Mouse (Mus musculus) hindbrain, postnatal 0 days (tissue): Measurements from ENCODE around the gene Cxcl15. TPM values are rescaled to one million over a fixed set of nuclear protein-coding genes. Genes with fewer than 3 reads are reported as not detected.
"Not testable (repeated sequence)": the region's sequence is repeated elsewhere in the genome, so short reads cannot be mapped to it uniquely, and the experiment has no call there.

Experiments
- ATAC-seq: fragments of 200-750 bp; cut with Nextera tagmentation; 2 replicates; pipeline ENCODE4 v1.8.0; 2017; ENCODE audit warnings: mild to moderate bottlenecking, moderate TSS enrichment, moderate library complexity
- DNase-seq: peaks from one replicate; pipeline ENCODE4 v3.0.0-alpha.2; 2015; ENCODE audit warnings: low spot score
- H3K27ac ChIP-seq: fragments of 300-500 bp; sonication (generic); 2 replicates; pipeline ENCODE4 v1.5.1; 2014; ENCODE audit warnings: mild to moderate bottlenecking
- H3K27me3 ChIP-seq: fragments of 300-500 bp; sonication (generic); 2 replicates; pipeline ENCODE4 v1.6.1; 2014; ENCODE audit warnings: low read length, mixed read lengths; ENCODE audit not compliant: insufficient read depth
- H3K36me3 ChIP-seq: fragments of 300-500 bp; sonication (generic); 2 replicates; pipeline ENCODE4 v1.6.1; 2014; ENCODE audit warnings: low read length, mixed read lengths; ENCODE audit not compliant: insufficient read depth
- H3K4me1 ChIP-seq: fragments of 300-500 bp; sonication (generic); 2 replicates; pipeline ENCODE4 v1.6.1; 2014; ENCODE audit warnings: antibody characterized with exemption, low read length, mixed read lengths; ENCODE audit not compliant: insufficient read depth
- H3K4me2 ChIP-seq: fragments of 300-500 bp; sonication (generic); 2 replicates; pipeline ENCODE4 v1.6.1; 2014; ENCODE audit warnings: low read depth, mild to moderate bottlenecking, low read length, moderate library complexity, mixed read lengths
- H3K4me3 ChIP-seq: fragments of 300-500 bp; sonication (generic); 2 replicates; pipeline ENCODE4 v1.5.1; 2014; ENCODE audit warnings: low read length
- H3K9ac ChIP-seq: fragments of 300-500 bp; sonication (generic); replicated peaks from 2 replicates; pipeline ENCODE4 v1.6.1; 2014; ENCODE audit warnings: mild to moderate bottlenecking, low read length, moderate library complexity, mixed read lengths
- H3K9me3 ChIP-seq: fragments of 300-500 bp; sonication (generic); 2 replicates; pipeline ENCODE4 v1.6.1; 2016; ENCODE audit warnings: low read length, mixed read lengths
- CTCF ChIP-seq: IDR thresholded peaks from 2 replicates; pipeline ENCODE4 v1.5.1; 2016; ENCODE audit warnings: antibody characterized with exemption, control low read depth, low read depth
- WGBS: fragments of 180-500 bp; shearing (Covaris S2); extraction: QIAGEN DNeasy Blood & Tissue Kit; methylation state at CpG from one replicate; pipeline ENCODE4 v1.1.7; 2014; 5-methylcytosine and 5-hydroxymethylcytosine counted together
- polyA plus RNA-seq: library from polyadenylated mRNA; unstranded; fragments of >200 nt; fragmentation: Nextera tagmentation; extraction: Ambion mirVana; gene quantifications from 2 replicates; pipeline ENCODE4 v1.2.1, GENCODE M21; 2015
- total RNA-seq: library from RNA; depleted of rRNA; stranded (reverse); fragments of >200 nt; gene quantifications from 2 replicates; pipeline ENCODE4 v1.2.3, GENCODE M21; 2014

The Cxcl15 gene
- total and polyA plus RNA-seq, 2 experiments from 2014 or later, result not detected

DNA sequence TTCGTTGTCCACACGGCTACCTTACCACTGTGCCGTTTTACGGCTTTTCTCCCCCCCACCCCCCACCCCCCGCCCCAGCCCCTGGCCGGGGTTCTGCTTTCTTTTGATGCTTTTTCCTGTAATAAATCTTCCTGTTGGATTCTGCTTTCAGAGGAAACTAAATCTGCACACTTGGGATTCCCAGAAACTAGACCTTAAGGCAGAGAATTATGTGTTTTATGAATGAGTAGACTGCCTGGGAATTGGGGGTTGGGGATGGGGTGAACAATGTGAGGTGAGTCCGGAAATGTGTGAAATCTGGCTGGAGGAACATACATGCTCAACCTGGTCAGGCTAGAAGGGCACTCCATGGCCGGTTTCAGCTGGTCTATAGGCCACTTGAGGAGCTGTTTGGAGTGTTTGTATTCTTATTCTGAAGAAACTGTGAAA is 4.2 kb upstream of the Cxcl15 start:
- DNase-seq (no peak), ATAC-seq (no peak)
- Histone ChIP-seq H3K27me3 (no peaks in the 10 kb centered on the region), H3K9me3 (no peaks in the 10 kb centered on the region), H3K36me3 (no peaks in the 10 kb centered on the region), H3K9ac (no peak overlapping the region), H3K4me1 (peaks cover 3% of the 10 kb centered on the region; the same call in 1 of the 2 replicates), H3K4me2 (no peak overlapping the region), H3K4me3 (no peak overlapping the region), H3K27ac (no peak overlapping the region)
- WGBS, result 83% methylated on average over 8 of the region's 8 CpGs
- TF ChIP-seq CTCF, result no peak

DNA sequence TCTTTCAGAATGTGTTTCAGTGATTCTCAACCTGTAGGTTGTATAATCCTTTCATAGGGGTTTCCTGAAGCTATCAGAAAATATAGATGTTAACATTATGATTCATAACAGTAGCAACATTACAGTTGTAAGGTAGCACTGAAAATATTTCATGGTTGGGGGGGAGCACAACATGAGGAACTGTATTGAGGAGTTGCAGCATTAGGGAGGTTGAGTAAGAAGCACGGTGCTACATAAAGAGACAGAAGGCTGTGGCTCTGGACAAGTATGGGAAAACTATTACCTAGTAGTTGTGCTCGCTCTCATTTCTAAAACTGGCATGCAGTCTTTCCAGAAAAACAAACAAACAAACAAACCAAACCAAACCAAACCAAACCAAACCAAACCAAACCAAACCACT is 1.1 kb downstream of the Cxcl15 start:
- WGBS, result 75% methylated on average over 2 of the region's 2 CpGs
- not testable (repeated sequence) for H3K4me2 ChIP-seq, H3K4me3 ChIP-seq, H3K9ac ChIP-seq, H3K36me3 ChIP-seq, ATAC-seq, DNase-seq, H3K27me3 ChIP-seq, H3K27ac ChIP-seq, H3K4me1 ChIP-seq, H3K9me3 ChIP-seq

DNA sequence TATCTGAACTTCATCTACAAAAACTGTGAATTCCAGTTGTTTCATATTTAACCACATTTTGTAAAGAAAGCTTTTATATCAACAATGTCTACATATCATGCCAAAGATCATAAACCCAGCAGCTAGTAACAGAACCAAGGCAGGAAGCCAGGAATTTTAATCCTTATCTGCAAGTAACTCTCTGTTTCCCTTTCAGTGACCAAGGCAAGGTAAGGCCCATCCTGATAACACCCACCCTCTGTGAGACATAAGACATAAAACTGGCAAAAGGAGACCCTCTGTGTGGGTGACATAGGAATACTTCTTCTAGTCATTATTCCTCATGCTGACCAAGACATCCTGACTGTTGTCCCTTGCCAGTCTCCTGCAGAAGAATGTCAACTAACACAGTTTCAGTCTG is 10.2 kb downstream of the Cxcl15 start:
- no peak overlapping the region for H3K4me3 ChIP-seq
- H3K4me1 ChIP-seq, result no peaks in the 10 kb centered on the region
- no peak for TF ChIP-seq CTCF
- H3K36me3 ChIP-seq, result no peaks in the 10 kb centered on the region
- DNase-seq (no peak), ATAC-seq (no peak)
- no peak overlapping the region for H3K4me2 ChIP-seq
- H3K27me3 ChIP-seq, result no peaks in the 10 kb centered on the region
- no peak overlapping the region for H3K9ac ChIP-seq
- no peaks in the 10 kb centered on the region for H3K9me3 ChIP-seq
- no peak overlapping the region for H3K27ac ChIP-seq

GRCm38 (mm10) chr5:90806050-90806449 is 11.7 kb downstream of the Cxcl15 start:
- H3K4me3 ChIP-seq, result no peak overlapping the region
- no peak for ATAC-seq
- DNase-seq, result no peak
- no peaks in the 10 kb centered on the region for H3K27me3 ChIP-seq
- H3K4me1 ChIP-seq, result no peaks in the 10 kb centered on the region
- H3K9ac ChIP-seq, result no peak overlapping the region
- TF ChIP-seq CTCF, result no peak
- no peaks in the 10 kb centered on the region for H3K36me3 ChIP-seq
- no peak overlapping the region for H3K27ac ChIP-seq
- H3K4me2 ChIP-seq, result no peak overlapping the region
- H3K9me3 ChIP-seq, result no peaks in the 10 kb centered on the region

DNA sequence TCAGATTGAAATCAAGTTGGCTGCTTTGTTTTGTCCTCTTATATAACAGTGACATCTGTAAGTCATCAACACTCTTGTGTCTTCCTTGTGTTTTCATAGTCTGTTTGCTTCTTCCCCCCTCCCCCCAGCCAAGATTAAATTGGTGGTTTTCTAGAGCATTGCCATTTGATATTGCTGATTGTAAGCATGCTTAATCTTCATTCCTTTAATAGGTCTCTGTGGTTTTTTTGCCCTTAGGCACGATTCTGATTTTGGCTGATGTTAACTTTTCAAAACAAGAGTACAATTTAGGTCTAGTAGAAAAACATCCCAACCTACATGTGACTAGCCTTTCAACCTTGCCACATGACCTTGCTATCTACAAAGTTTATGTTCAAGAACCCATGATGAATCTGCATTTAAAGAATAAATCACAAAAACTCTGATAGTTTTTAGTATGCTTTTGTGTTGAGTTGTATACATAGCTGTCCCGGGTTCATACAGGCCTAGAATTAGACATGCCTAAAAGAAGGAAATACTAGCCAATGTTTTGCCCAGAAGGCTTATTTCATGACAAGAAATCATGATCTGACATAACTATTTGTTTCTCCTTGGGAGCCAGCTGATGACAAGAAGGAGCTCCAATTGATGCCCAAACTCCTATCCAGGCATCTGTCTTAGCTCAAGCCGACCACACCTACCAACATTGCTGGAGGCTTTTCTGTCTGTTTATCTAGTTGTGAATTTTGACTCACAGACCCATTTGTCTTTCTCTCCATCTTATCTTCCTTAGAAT is 13.0 kb downstream of the Cxcl15 start:
- no peaks in the 10 kb centered on the region for H3K4me1 ChIP-seq
- no peak for TF ChIP-seq CTCF
- H3K27me3 ChIP-seq, result no peaks in the 10 kb centered on the region
- WGBS, result 84% methylated on average over 3 of the region's 3 CpGs
- DNase-seq (no peak), ATAC-seq (no peak)
- H3K27ac ChIP-seq, result no peak overlapping the region
- H3K4me3 ChIP-seq, result no peak overlapping the region
- no peak overlapping the region for H3K4me2 ChIP-seq
- H3K9me3 ChIP-seq, result no peaks in the 10 kb centered on the region
- H3K36me3 ChIP-seq, result no peaks in the 10 kb centered on the region
- H3K9ac ChIP-seq, result no peak overlapping the region

DNA sequence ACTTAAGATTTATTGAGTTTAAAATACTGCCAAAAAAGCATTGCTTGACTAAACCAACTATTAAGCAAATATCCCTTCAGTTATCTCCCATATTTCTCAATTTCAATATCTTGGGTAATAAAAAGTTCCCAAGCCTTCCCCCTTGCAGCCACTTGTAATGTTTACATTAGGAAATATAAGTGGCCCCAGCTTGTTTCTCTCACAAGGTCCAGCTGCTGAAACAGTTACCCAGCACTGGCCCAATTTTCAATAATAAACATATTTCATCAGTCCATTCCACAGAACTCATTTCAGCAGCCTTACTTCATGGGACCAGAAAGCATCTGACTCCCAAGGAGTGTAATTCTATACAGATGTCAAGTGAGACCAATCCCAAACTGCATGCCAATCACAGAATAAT is 25.4 kb downstream of the Cxcl15 start:
- no peaks in the 10 kb centered on the region for H3K9me3 ChIP-seq
- no peaks in the 10 kb centered on the region for H3K36me3 ChIP-seq
- no peak overlapping the region for H3K4me3 ChIP-seq
- no peak for ATAC-seq
- no peaks in the 10 kb centered on the region for H3K4me1 ChIP-seq
- H3K9ac ChIP-seq, result no peak overlapping the region
- no peaks in the 10 kb centered on the region for H3K27me3 ChIP-seq
- no peak overlapping the region for H3K27ac ChIP-seq
- H3K4me2 ChIP-seq, result no peak overlapping the region
- TF ChIP-seq CTCF, result no peak
- DNase-seq, result no peak

DNA sequence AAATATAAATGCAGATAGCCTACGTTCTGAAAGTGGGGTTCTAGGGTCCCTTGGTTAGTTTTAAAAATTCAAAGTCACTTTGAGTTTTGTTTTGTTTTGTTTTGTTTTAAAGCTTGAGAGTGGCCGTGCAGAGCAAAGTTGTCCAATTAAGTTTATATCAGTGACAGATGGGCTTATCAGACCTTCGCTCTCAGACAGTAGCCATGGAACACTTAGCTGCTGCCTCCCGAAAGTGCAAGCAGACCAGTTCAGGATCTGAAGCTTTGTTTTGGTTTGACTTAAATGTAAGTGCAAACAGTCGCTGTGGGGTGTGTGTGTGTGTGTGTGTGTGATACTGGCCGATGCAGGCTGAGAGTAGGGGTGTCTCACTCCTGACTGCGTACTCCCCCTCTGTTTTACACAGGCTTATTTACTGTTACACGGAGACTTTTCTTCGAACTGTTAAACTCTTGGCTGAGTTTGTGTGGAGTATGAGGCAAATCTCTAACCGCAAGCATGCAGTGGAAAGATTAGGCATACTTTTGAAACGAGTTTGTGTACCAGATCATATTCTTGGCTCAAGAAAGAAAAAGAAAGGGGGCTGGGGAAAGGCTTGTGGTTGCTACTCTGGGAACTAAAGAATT is 37.9 kb downstream of the Cxcl15 start:
- H3K27ac ChIP-seq, result no peak overlapping the region
- no peak for DNase-seq
- no peak overlapping the region for H3K4me3 ChIP-seq
- no peaks in the 10 kb centered on the region for H3K27me3 ChIP-seq
- H3K36me3 ChIP-seq, result no peaks in the 10 kb centered on the region
- TF ChIP-seq CTCF, result no peak
- H3K4me2 ChIP-seq, result no peak overlapping the region
- no peak overlapping the region for H3K9ac ChIP-seq
- H3K9me3 ChIP-seq, result no peaks in the 10 kb centered on the region
- H3K4me1 ChIP-seq, result no peaks in the 10 kb centered on the region
- 88% methylated on average over 11 of the region's 11 CpGs for WGBS
- ATAC-seq, result no peak
